Mouse (Mus musculus) liver (tissue): ENCODE measurements at regions not wholly inside any gene's neighbourhood (a gene's known extent, or its start where the extent isn't known, plus 50 kb on each side); places are given as distances from the start of the nearest gene placed in this dataset.
A peak's percentile ranks its signal among the peaks of the same experiment; 100 is the strongest.

ENCODE experiments used
- DNase-seq: peaks from one replicate; pipeline ENCODE4 v3.0.0-alpha.2; 2020; ENCODE audit warnings: mixed read lengths

DNA sequence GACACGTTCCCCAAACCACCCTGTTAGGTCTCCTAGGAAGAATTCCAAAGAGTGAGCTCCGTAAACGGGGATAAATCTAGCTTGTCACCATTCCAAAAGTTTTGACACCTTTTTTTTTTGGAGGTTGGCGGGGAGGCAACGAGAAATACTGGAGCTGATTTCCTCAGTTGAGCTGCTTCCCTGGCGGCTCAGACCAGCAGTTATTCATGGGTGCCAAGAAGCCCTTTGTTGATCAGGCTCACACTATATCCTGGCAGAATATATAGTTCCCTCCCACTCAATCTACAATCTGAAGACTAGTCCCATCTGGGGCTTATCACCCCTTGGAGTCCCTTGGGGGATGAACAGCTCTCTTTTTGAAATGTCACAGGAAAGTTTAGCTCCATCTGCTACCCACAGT is 77.5 kb upstream of the Tiam2 start:
- DNase-seq: no peak

DNA sequence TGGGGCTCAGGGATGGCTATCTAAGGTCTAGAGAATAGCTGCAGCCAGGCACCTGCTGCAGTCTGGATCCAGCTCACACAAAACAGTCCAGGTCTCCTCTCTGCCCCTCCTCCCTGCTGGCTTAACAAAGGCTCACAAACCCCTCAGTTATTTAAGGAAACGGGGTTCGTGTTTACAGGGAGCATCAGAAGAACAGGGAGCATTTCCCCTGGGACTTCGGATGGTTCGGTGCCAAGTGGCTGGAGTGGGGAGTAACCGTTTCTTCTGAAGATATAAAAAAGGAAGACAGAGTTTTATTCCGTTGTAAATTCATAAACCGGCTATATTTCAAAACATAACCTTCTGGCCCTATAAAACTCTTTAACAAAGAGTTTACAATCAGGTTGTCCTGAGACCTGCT is 77.1 kb upstream of the Tiam2 start:
- DNase-seq: no peak

DNA sequence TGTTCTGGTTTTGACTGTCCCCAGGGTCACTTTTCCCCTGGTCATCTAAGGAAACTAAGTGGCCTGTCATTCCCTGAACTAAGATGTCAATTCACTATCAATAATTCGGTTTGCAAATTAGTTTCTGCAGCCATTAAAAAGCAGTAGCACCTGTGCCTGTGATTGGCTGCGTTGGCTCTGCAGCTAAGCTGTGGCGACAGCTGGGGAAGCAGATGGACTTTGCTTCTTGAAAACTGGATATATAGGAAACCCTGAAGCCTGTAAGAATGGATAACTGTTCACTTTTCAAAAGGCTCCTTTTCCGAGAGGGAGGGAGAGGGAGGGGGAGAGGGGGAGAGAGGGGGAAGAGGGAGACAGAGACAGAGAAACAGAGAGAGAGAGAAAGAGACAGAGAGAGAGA is 75.2 kb upstream of the Tiam2 start:
- DNase-seq: no peak

DNA sequence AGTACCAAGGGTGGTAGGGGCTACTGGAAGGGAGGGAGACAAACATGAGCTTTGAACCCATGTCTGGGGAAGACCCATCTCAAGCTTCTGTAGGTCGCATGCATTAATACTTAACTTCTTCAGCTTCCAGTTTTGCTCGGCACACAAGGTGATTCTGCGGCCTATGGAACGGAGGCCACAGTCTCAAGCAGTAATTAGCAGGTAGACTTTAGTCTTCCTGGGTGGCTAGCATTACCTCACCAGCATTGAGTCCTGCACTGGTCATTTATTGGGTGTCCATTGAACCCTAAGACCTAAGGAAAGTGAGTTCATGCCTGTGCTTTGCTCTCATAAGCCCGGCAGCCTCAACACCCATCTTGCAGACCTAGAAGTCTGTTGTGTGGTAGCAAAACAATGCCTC is 74.4 kb upstream of the Tiam2 start:
- DNase-seq: no peak

DNA sequence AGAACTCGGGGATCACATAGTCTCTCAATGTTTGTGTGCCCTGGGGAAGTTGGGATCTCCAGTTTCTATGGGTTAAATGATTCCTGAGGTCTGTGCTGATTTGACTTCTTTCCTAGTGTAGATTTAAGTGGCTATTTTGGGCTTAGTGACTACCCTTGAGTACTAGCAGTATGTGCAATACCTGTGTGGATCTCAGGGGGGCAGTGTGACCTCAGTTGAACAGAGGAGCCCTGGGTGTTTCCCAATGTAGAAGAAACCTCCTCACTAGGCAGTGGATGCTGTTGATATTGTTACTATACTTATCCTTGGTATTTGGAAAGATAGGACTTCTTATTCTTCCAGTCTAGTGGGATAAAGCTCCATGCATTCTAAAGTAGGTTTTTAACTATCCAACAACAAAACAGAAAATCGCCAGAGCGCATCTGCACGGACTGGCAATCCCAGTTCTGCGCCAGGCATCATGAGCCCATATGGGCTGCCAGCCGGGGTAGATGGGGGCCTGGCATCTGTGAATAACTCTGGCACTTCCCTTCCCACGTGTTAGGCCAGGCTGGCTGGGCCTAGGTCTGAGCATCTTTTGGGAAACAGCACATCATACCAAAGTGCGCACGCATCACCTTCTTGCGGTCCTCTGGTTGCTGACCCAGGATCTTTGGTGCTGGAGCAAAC is 72.7 kb upstream of the Tiam2 start:
- peak; percentile 38 for DNase-seq

DNA sequence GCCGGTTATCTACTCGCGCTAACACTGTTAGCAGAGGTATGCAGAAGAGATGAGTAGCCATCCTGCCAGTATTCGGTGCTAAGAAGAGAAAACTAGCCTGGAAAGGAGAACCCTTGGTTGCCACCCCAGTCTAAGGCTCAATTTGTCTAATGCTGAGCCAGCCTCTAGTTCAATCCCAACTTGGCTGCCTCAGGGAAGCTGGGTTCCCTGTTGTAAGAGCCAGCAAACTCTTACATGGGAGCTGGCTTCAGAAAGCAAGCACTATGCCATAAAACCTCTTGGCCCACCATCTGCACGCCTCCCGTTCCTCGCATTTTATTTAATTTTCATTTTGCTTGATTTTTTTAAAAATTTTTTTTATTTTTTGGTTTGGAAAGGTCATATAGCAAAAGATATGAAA is 69.6 kb upstream of the Tiam2 start:
- no peak for DNase-seq

DNA sequence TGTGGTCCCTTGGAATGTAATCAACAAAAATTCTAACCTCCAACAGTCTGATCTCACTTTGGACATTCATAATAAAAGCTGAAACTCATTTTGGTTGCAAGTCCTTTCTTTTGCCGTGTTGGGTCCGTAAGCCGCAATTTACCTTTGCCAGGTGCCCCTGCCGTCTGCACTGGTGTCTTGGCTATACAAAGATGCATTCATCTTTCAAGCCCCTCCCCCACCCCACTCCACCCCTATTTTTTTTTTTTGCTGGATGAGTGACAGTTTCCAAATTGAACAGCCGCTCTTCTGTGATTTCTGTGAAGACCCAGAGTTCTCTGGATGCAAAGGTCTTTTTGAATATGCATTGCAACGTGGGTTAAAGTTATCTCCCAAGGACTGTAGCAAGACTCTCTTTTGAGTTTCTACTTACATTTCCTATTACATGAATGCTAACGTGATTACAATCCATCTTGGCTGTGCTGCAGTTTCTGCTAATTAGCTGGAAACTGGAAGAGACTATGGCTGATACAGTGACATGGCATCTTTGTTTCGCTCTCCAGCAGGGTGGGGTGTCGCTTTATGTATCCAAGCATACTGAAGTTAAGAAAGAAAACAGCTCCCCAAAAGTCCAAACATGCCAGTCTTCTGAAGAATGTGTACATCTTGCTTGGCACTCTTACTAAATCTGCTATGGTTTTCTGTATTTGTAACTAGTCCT is 67.4 kb upstream of the Tiam2 start:
- DNase-seq: no peak

DNA sequence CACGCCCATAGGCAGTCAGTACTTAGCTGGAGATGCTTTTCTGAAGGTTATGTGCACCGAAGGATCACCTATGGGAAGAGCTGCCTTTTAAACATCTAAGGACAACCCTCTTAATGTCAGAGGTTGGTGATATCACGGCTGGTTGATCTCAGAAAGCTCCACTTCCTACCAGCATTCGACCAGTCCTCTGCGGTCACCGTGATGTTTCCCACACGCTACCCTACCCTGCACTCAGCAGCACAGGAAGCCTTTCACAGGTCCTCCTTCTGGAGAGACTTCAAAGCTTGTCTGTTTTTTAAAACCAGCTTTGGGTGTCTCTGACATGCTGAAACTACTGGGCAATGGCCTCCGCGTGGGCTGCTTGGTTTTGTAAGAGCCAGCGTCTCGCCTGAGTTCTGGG is 65.6 kb upstream of the Tiam2 start:
- no peak for DNase-seq

DNA sequence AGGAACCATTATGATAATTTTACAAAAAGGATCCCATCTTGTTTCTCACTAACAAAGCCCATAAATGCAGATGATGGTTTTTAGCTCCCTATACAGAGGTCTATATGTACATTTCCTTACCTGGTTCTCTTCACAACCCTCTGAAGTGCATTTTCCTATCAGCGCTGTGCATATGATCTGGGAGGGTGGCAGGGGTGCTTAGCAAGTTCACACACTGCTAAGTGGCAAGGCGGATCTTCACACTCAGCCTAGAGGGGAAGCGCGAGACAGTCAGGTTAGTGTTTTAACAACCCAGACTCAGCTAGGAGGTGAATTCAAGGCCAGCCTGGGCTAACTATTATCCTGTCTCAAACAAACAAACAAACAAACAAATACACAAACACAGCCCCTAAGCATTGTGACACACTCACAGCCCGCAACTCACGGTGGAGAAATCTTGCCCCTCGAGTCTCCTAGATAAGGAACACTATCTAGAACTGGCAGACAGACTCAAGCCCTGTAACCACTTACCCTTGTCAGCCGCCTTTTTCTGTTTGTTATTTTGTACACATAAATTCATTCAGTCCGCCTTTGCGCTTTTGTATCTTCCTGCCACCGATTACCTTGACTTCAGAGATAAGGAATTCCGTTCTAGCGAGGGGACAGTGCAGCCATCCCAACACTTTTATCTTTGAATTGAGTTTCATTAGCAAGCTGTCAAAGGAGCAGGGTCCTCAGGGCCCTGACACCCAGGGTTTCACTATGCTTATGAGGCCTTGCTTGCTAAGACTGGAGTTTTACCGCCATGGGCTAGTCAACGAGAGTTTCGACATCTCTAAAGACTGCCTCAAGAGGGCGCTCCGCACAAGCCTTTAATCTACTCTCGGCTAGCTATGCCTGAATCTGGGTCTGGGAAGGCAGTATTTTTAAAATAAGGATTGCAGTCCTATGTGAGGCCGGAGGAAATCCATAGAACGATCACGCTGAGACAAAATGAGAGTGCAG is 53.0 kb upstream of the Tiam2 start:
- DNase-seq: peak; percentile 80

DNA sequence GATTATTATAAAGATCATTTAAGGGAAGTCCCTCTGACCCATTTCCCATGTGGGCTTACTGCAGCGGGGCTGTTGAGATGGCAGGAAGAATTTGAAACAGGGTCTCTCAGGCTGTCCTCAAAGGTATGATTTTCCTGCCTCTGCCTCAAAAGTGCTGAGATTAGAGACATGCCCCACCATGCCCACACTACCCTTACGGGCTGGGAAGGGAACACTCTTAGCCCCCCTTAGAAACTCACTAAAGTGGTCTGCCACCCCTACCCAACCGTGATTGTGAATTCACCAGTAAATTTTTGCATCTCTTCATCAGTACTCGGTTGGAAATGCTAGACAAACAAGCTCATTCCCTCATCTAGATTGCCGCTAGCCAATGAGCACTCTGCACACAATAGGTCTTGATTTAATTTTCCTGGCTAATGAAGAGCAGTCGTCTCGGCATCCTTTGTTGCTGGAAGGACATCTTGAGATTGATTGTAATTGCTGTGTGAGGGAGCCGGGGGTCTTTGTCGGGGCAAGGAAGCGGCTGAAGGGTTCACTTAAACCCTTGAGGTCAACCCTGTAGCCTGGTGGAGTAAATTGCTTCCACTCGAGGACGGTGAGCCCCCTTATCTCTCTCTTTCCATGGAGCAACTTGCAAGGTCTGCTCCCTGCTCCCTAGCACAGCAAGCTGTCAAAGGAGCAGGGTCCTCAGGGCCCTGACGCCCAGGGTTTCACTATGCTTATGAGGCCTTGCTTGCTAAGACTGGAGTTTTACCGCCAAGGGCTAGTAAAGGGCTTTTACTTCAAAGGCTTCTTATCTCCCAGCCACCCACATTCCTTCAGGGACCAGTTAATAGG is 51.7 kb upstream of the Tiam2 start:
- no peak for DNase-seq
